ENCODE assay signal across 8 mouse cellular contexts in genomic region chr19:31083761-31084160, GRCm38 (mm10). TPM values are rescaled to one million over a fixed set of nuclear protein-coding genes. Genes with fewer than 3 reads are reported as not detected.
DNase-seq lines count a peak whose midpoint lies in the region; ATAC-seq and TF ChIP-seq lines count a peak whose summit lies in the region.

No protein-coding gene starts in this region.

- intact Hi-C loops in left cerebral cortex, postnatal 4 days (cut with DNase I) = loop anchor here (10.0 kb wide), 1 partner anchor 239 kb away; no protein-coding TSS in a partner anchor

- WGBS in lung, embryonic 14.5 days = 96% methylated on average over 8 of the region's 8 CpGs
- 94% methylated on average over 8 of the region's 8 CpGs for WGBS in lung, adult 2 months
- WGBS in heart, embryonic 15.5 days = 87% methylated on average over 8 of the region's 8 CpGs
- 80% methylated on average over 8 of the region's 8 CpGs for WGBS in liver, embryonic 15.5 days (ENCODE audit: insufficient replicate concordance)

- TF ChIP-seq POLR2A in lung, adult 2 months (IDR thresholded peaks at IDR 0.05; ENCODE audit: borderline replicate concordance, extremely low read depth, low read depth, low read length) = no peak

- H3K9me3 ChIP-seq in lung, embryonic 14.5 days (ENCODE audit: low read depth, low read length) = peaks cover 13% of the 10 kb centered on the region; the same call in 1 of the 2 replicates
- H3K9me3 ChIP-seq in heart, embryonic 15.5 days (replicated peaks) = no peaks in the 10 kb centered on the region
- no peaks in the 10 kb centered on the region for H3K9me3 ChIP-seq in liver, embryonic 15.5 days (replicated peaks)

- peaks cover 7% of the 10 kb centered on the region; the same call in 1 of the 2 replicates for H3K4me1 ChIP-seq in lung, embryonic 14.5 days (ENCODE audit: insufficient read depth)
- peaks cover 7% of the 10 kb centered on the region for H3K4me1 ChIP-seq in lung, adult 2 months (ENCODE audit: control insufficient read depth, insufficient read depth, low read length)
- H3K4me1 ChIP-seq in heart, embryonic 15.5 days (replicated peaks) = peaks cover 24% of the 10 kb centered on the region
- H3K4me1 ChIP-seq in liver, embryonic 15.5 days (replicated peaks) = peaks cover 20% of the 10 kb centered on the region

- ATAC-seq in lung, embryonic 14.5 days (ENCODE audit: insufficient read depth) = no peak
- ATAC-seq in heart, embryonic 15.5 days (replicated peaks; ENCODE audit: insufficient number of reproducible peaks, insufficient read depth, low FRiP score, low read depth) = no peak
- ATAC-seq in liver, embryonic 15.5 days (ENCODE audit: insufficient read depth) = no peak

- peak overlapping the region; percentile 76 for H3K4me3 ChIP-seq in lung, embryonic 14.5 days (ENCODE audit: low read depth, low read length)
- H3K4me3 ChIP-seq in lung, adult 2 months (replicated peaks; ENCODE audit: extremely low read depth, low read depth, low read length) = no peak overlapping the region
- peak overlapping the region; percentile 67 for H3K4me3 ChIP-seq in heart, embryonic 15.5 days
- peak overlapping the region; percentile 76 for H3K4me3 ChIP-seq in liver, embryonic 15.5 days (replicated peaks)

- H3K27ac ChIP-seq in lung, embryonic 14.5 days (ENCODE audit: low read depth) = no peak overlapping the region
- H3K27ac ChIP-seq in heart, embryonic 15.5 days = no peak overlapping the region
- no peak overlapping the region for H3K27ac ChIP-seq in liver, embryonic 15.5 days (replicated peaks)

- H3K36me3 ChIP-seq in lung, embryonic 14.5 days (ENCODE audit: insufficient read depth) = peaks cover 28% of the 10 kb centered on the region
- H3K36me3 ChIP-seq in heart, embryonic 15.5 days = peaks cover 26% of the 10 kb centered on the region
- peaks cover 17% of the 10 kb centered on the region for H3K36me3 ChIP-seq in liver, embryonic 15.5 days (replicated peaks)

- peak overlapping the region; percentile 87 for H3K4me2 ChIP-seq in lung, embryonic 14.5 days
- peak overlapping the region; percentile 78 for H3K4me2 ChIP-seq in heart, embryonic 15.5 days
- peak overlapping the region; percentile 73 for H3K4me2 ChIP-seq in liver, embryonic 15.5 days

- no peak for TF ChIP-seq CTCF in lung, embryonic 14.5 days (IDR thresholded peaks at IDR 0.05; ENCODE audit: low read depth)
- TF ChIP-seq CTCF in lung, adult 2 months (IDR thresholded peaks at IDR 0.05; ENCODE audit: insufficient read depth, low read length) = no peak

- peak overlapping the region; percentile 75 for H3K9ac ChIP-seq in lung, embryonic 14.5 days
- H3K9ac ChIP-seq in heart, embryonic 15.5 days = peak overlapping the region; percentile 68
- peak overlapping the region; percentile 48; the same call in 1 of the 2 replicates for H3K9ac ChIP-seq in liver, embryonic 15.5 days

- no peak for DNase-seq in lung, embryonic 14.5 days
- no peak for DNase-seq in lung, adult 2 months
- DNase-seq in cerebellum, postnatal 14 days = peak; percentile 22 to 27
- peak; percentile 26 for DNase-seq in thymus, postnatal 14 days
- no peak for DNase-seq in left cerebral cortex, postnatal 4 days
- no peak for DNase-seq in layer of hippocampus, postnatal 36 days

- no peaks in the 10 kb centered on the region for H3K27me3 ChIP-seq in lung, embryonic 14.5 days (ENCODE audit: insufficient read depth, low read length)
- no peaks in the 10 kb centered on the region for H3K27me3 ChIP-seq in heart, embryonic 15.5 days
- H3K27me3 ChIP-seq in liver, embryonic 15.5 days = no peaks in the 10 kb centered on the region

RNA-seq across cellular contexts. Expression of gene Cstf2t, which starts 1.1 kb away (rescaled TPM):
- polyA plus RNA-seq in lung, embryonic 14.5 days (2014; fragmentation: Nextera tagmentation; extraction: Ambion mirVana) = 36.1 and 38.0 TPM in 2 replicates
- polyA plus RNA-seq in lung, adult 2 months (2012; rRNA removed) = 7.6 and 11.1 TPM in 2 replicates
- 37.0 and 37.6 TPM in 2 replicates for polyA plus RNA-seq in heart, embryonic 15.5 days (2015; fragmentation: Nextera tagmentation; extraction: Ambion mirVana)
- polyA plus RNA-seq in liver, embryonic 15.5 days (2015; fragmentation: Nextera tagmentation; extraction: Ambion mirVana) = 12.1 and 12.3 TPM in 2 replicates
- 10 to 100 TPM; 63.9 to 70.0 TPM for total RNA-seq in left cerebral cortex, postnatal 4 days (2021)
- total RNA-seq in layer of hippocampus, postnatal 36 days (2021) = 10 to 100 TPM; 77.7 to 77.8 TPM

Comparison
In these comparisons a context has a peak if more than half of its experiments do, and no peak if none do; other contexts are left out.
1. DNase-seq: peak in cerebellum, postnatal 14 days (2 of 2) and thymus, postnatal 14 days (single experiment); none in lung, embryonic 14.5 days (single experiment), lung, adult 2 months (single experiment), left cerebral cortex, postnatal 4 days (single experiment) and layer of hippocampus, postnatal 36 days (0 of 2).
2. Peak in every context shown above with its lines, with median percentiles within 50 percentile points of each other: H3K4me2 ChIP-seq and H3K9ac ChIP-seq.